Mouse (Mus musculus) forebrain, embryonic 14.5 days (tissue): ENCODE measurements around the gene Xcr1. TPM values are rescaled to one million over a fixed set of nuclear protein-coding genes. Genes with fewer than 3 reads are reported as not detected.

Experiments used
- ATAC-seq: fragments of 200-750 bp; cut with Nextera tagmentation; 2 replicates; pipeline ENCODE4 v1.8.0; 2017; ENCODE audit warnings: mild to moderate bottlenecking, moderate library complexity
- DNase-seq: peaks from one replicate; pipeline ENCODE4 v3.0.0-alpha.2; 2015; ENCODE audit warnings: low spot score
- H3K27ac ChIP-seq: fragments of 300-500 bp; sonication (generic); 2 replicates; pipeline ENCODE4 v1.5.1; 2014; ENCODE audit warnings: low read depth, mild to moderate bottlenecking, control low read depth, low read length, moderate library complexity
- H3K27me3 ChIP-seq: fragments of 300-500 bp; sonication (generic); replicated peaks from 2 replicates; pipeline ENCODE4 v1.6.1; 2014; ENCODE audit warnings: low read length, control low read depth, mixed read lengths; ENCODE audit not compliant: control insufficient read depth, insufficient read depth
- H3K36me3 ChIP-seq: fragments of 300-500 bp; sonication (generic); 2 replicates; pipeline ENCODE4 v1.6.1; 2014; ENCODE audit warnings: low read length, control low read depth; ENCODE audit not compliant: control insufficient read depth, insufficient read depth
- H3K4me1 ChIP-seq: fragments of 300-500 bp; sonication (generic); 2 replicates; pipeline ENCODE4 v1.6.1; 2014; ENCODE audit warnings: antibody characterized with exemption, low read length, control low read depth; ENCODE audit not compliant: control insufficient read depth, insufficient read depth
- H3K4me2 ChIP-seq: fragments of 300-500 bp; sonication (generic); 2 replicates; pipeline ENCODE4 v1.6.1; 2014; ENCODE audit warnings: mild to moderate bottlenecking, control low read depth, low read length
- H3K4me3 ChIP-seq: fragments of 300-500 bp; sonication (generic); 2 replicates; pipeline ENCODE4 v1.5.1; 2014; ENCODE audit warnings: low read depth, low read length, control low read depth
- H3K9ac ChIP-seq: fragments of 300-500 bp; sonication (generic); 2 replicates; pipeline ENCODE4 v1.6.1; 2014; ENCODE audit warnings: mild to moderate bottlenecking, low read length, control low read depth, moderate library complexity
- H3K9me3 ChIP-seq: fragments of 300-500 bp; sonication (generic); replicated peaks from 2 replicates; pipeline ENCODE4 v1.6.1; 2016; ENCODE audit warnings: low read length, control low read depth, mixed read lengths; ENCODE audit not compliant: control insufficient read depth
- WGBS: fragments of 180-500 bp; shearing (Covaris S2); extraction: QIAGEN DNeasy Blood & Tissue Kit; methylation state at CpG from one replicate; pipeline ENCODE4 v1.1.7; 2014; 5-methylcytosine and 5-hydroxymethylcytosine counted together
- polyA plus RNA-seq: library from polyadenylated mRNA; unstranded; fragments of >200 nt; fragmentation: Nextera tagmentation; extraction: Ambion mirVana; gene quantifications from 2 replicates; pipeline ENCODE4 v1.2.1, GENCODE M21; 2014

The Xcr1 gene
- polyA plus RNA-seq, 1 experiment from 2014 or later: 0.09 TPM

GRCm38 (mm10) chr9:123805241-123805640, 56.6 kb downstream of the Xcr1 start:
- no peak overlapping the region for H3K4me2 ChIP-seq
- H3K27me3 ChIP-seq: no peaks in the 10 kb centered on the region
- H3K9me3 ChIP-seq: no peaks in the 10 kb centered on the region
- H3K9ac ChIP-seq: no peak overlapping the region
- peaks cover 12% of the 10 kb centered on the region for H3K36me3 ChIP-seq
- no peak overlapping the region for H3K27ac ChIP-seq
- WGBS: 92% methylated on average over 2 of the region's 2 CpGs
- no peaks in the 10 kb centered on the region for H3K4me1 ChIP-seq
- H3K4me3 ChIP-seq: no peak overlapping the region
- DNase-seq (no peak), ATAC-seq (no peak)

- no peaks in the 10 kb centered on the region for H3K27me3 ChIP-seq
- no peak overlapping the region for H3K4me3 ChIP-seq
- H3K4me2 ChIP-seq: no peak overlapping the region
- H3K4me1 ChIP-seq: no peaks in the 10 kb centered on the region
- ATAC-seq (no peak), DNase-seq (no peak)
- H3K27ac ChIP-seq: no peak overlapping the region
- no peaks in the 10 kb centered on the region for H3K9me3 ChIP-seq
- H3K9ac ChIP-seq: no peak overlapping the region
- H3K36me3 ChIP-seq: peaks cover 8% of the 10 kb centered on the region
These were observed 58.9 kb downstream of the Xcr1 start for GRCm38 (mm10) chr9:123802896-123803295.

DNA sequence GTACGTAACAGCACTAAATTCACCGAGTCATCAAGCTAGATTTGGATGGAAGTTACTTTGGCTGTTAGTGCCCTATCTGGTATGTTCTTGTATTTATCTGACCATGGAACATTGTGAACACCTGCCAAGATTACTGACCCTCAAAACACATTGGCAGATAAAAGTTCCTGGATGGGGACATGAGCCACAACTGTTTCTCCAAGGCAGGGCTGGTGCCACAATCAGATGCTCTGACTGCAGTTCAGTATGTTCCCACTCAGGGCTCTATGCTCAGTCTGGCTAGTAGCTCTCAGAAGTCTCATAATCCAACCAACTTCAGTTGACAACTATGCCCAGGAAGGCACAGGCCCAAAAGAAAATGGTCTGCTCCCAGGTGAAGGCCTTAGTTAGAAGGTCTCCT, 59.4 kb downstream of the Xcr1 start:
- Histone ChIP-seq H3K4me3 (no peak overlapping the region), H3K27ac (no peak overlapping the region), H3K36me3 (peaks cover 9% of the 10 kb centered on the region), H3K9me3 (no peaks in the 10 kb centered on the region), H3K4me2 (no peak overlapping the region), H3K9ac (no peak overlapping the region), H3K4me1 (no peaks in the 10 kb centered on the region), H3K27me3 (no peaks in the 10 kb centered on the region)
- ATAC-seq (no peak), DNase-seq (no peak)
- 97% methylated on average over 2 of the region's 2 CpGs for WGBS

Other genes with a start within 250 kb of the Xcr1 start
- 0.09 and 0.10 TPM in 2 replicates for gene Slc6a20b, start 229.5 kb downstream of the Xcr1 start, polyA plus RNA-seq
- gene Ccr9, start 183.6 kb downstream of the Xcr1 start, polyA plus RNA-seq: 0.08 and 0.33 TPM in 2 replicates
- 5.0 and 9.3 TPM in 2 replicates for gene Slc6a20a, start 183.1 kb downstream of the Xcr1 start, polyA plus RNA-seq
- 62.5 and 63.6 TPM in 2 replicates for gene Lztfl1, start 144.3 kb downstream of the Xcr1 start, polyA plus RNA-seq
- 0.09 TPM in 1 of 2 replicates, not detected in the other for gene Cxcr6, start 55.6 kb downstream of the Xcr1 start, polyA plus RNA-seq
- gene Fyco1, start 10.1 kb downstream of the Xcr1 start, polyA plus RNA-seq: 5.2 and 6.9 TPM in 2 replicates
- gene Ccr1, start 106.7 kb upstream of the Xcr1 start, polyA plus RNA-seq: 1.0 and 1.1 TPM in 2 replicates
- not detected in 2 replicates for gene Ccr1l1, start 116.4 kb upstream of the Xcr1 start, polyA plus RNA-seq
- gene Ccr3, start 159.9 kb upstream of the Xcr1 start, polyA plus RNA-seq: not detected in 2 replicates
- 0.12 and 0.22 TPM in 2 replicates for gene Ccr2, start 239.9 kb upstream of the Xcr1 start, polyA plus RNA-seq